Mouse (Mus musculus): ENCODE results near the gene Frmd4b. TPM values are rescaled to one million over a fixed set of nuclear protein-coding genes. Genes with fewer than 3 reads are reported as not detected.

Gene Frmd4b
- polyA plus RNA-seq, 1 experiment from 2014 or later, result 17.5 TPM

- H3K9me3 ChIP-seq (ENCODE audit: control insufficient read depth, low read length), result no peaks in the 10 kb centered on the region
- H3K27ac ChIP-seq (replicated peaks; ENCODE audit: low read depth, low read length), result peak overlapping the region; percentile 69
- H3K9ac ChIP-seq (ENCODE audit: low read depth, low read length), result peak overlapping the region; percentile 56
- peaks cover 8% of the 10 kb centered on the region; the same call in 1 of the 2 replicates for H3K4me1 ChIP-seq (ENCODE audit: control insufficient read depth, insufficient read depth, low read length)
- ATAC-seq (ENCODE audit: low read depth), result peak; percentile 88
- H3K4me2 ChIP-seq (ENCODE audit: low read depth, low read length), result peak overlapping the region; percentile 82
- 2% methylated on average over 33 of the region's 33 CpGs for WGBS
- DNase-seq (ENCODE audit: low spot score), result peak; percentile 90
- no peaks in the 10 kb centered on the region for H3K36me3 ChIP-seq (ENCODE audit: control insufficient read depth, insufficient read depth, low read length)
- no peaks in the 10 kb centered on the region for H3K27me3 ChIP-seq (replicated peaks; ENCODE audit: control insufficient read depth, insufficient read depth, low read length)
- peak overlapping the region; percentile 39 for H3K4me3 ChIP-seq (ENCODE audit: low read depth, low read length)
These were observed 305.5 kb downstream of the Frmd4b start for GRCm38 (mm10) chr6:97311599-97312544.

GRCm38 (mm10) chr6:97310901-97311331 is 306.4 kb downstream of the Frmd4b start:
- Histone ChIP-seq H3K4me1 (ENCODE audit: control insufficient read depth, insufficient read depth, low read length) (peaks cover 8% of the 10 kb centered on the region; the same call in 1 of the 2 replicates), H3K9ac (ENCODE audit: low read depth, low read length) (no peak overlapping the region), H3K27me3 (replicated peaks; ENCODE audit: control insufficient read depth, insufficient read depth, low read length) (no peaks in the 10 kb centered on the region), H3K27ac (replicated peaks; ENCODE audit: low read depth, low read length) (no peak overlapping the region), H3K9me3 (ENCODE audit: control insufficient read depth, low read length) (no peaks in the 10 kb centered on the region), H3K36me3 (ENCODE audit: control insufficient read depth, insufficient read depth, low read length) (0 out of 2 replicates have a peak, but pooled peaks cover 5% of the 10 kb centered on the region), H3K4me3 (ENCODE audit: low read depth, low read length) (peak overlapping the region; percentile 39), H3K4me2 (ENCODE audit: low read depth, low read length) (peak overlapping the region; percentile 82)
- peak; percentile 11 for DNase-seq (ENCODE audit: low spot score)
- 47% methylated on average over 7 of the region's 7 CpGs for WGBS
- no peak for ATAC-seq (ENCODE audit: low read depth)

GRCm38 (mm10) chr6:97309161-97309560 is 308.2 kb downstream of the Frmd4b start:
- Histone ChIP-seq H3K4me1 (ENCODE audit: control insufficient read depth, insufficient read depth, low read length) (peaks cover 13% of the 10 kb centered on the region; the same call in 1 of the 2 replicates), H3K27ac (replicated peaks; ENCODE audit: low read depth, low read length) (no peak overlapping the region), H3K4me2 (ENCODE audit: low read depth, low read length) (no peak overlapping the region), H3K9ac (ENCODE audit: low read depth, low read length) (no peak overlapping the region), H3K36me3 (ENCODE audit: control insufficient read depth, insufficient read depth, low read length) (0 out of 2 replicates have a peak, but pooled peaks cover 9% of the 10 kb centered on the region), H3K4me3 (ENCODE audit: low read depth, low read length) (no peak overlapping the region), H3K9me3 (ENCODE audit: control insufficient read depth, low read length) (no peaks in the 10 kb centered on the region), H3K27me3 (replicated peaks; ENCODE audit: control insufficient read depth, insufficient read depth, low read length) (no peaks in the 10 kb centered on the region)
- no peak for ATAC-seq (ENCODE audit: low read depth)
- no peak for DNase-seq (ENCODE audit: low spot score)
- 64% methylated on average over 6 of the region's 6 CpGs for WGBS

- no peak for ATAC-seq (ENCODE audit: low read depth)
- H3K9ac ChIP-seq (ENCODE audit: low read depth, low read length), result no peak overlapping the region
- 80% methylated on average over 6 of the region's 6 CpGs for WGBS
These were observed 308.8 kb downstream of the Frmd4b start for GRCm38 (mm10) chr6:97308562-97308961.

GRCm38 (mm10) chr6:97307231-97307630 is 310.1 kb downstream of the Frmd4b start:
- H3K36me3 ChIP-seq (ENCODE audit: control insufficient read depth, insufficient read depth, low read length), result 0 out of 2 replicates have a peak, but pooled peaks cover 9% of the 10 kb centered on the region
- no peak for ATAC-seq (ENCODE audit: low read depth)
- no peak overlapping the region for H3K9ac ChIP-seq (ENCODE audit: low read depth, low read length)
- H3K4me3 ChIP-seq (ENCODE audit: low read depth, low read length), result no peak overlapping the region
- H3K4me2 ChIP-seq (ENCODE audit: low read depth, low read length), result no peak overlapping the region
- DNase-seq (ENCODE audit: low spot score), result no peak
- H3K27me3 ChIP-seq (replicated peaks; ENCODE audit: control insufficient read depth, insufficient read depth, low read length), result no peaks in the 10 kb centered on the region
- no peaks in the 10 kb centered on the region for H3K9me3 ChIP-seq (ENCODE audit: control insufficient read depth, low read length)
- peaks cover 13% of the 10 kb centered on the region; the same call in 1 of the 2 replicates for H3K4me1 ChIP-seq (ENCODE audit: control insufficient read depth, insufficient read depth, low read length)
- H3K27ac ChIP-seq (replicated peaks; ENCODE audit: low read depth, low read length), result no peak overlapping the region
- WGBS, result 84% methylated on average over 8 of the region's 8 CpGs

More at GRCm38 (mm10) chr6:97308562-97308961, 308.8 kb downstream of the Frmd4b start:
- no peak overlapping the region for H3K4me2 ChIP-seq (ENCODE audit: low read depth, low read length)
- H3K9me3 ChIP-seq (ENCODE audit: control insufficient read depth, low read length), result no peaks in the 10 kb centered on the region
- H3K27ac ChIP-seq (replicated peaks; ENCODE audit: low read depth, low read length), result no peak overlapping the region
- peaks cover 13% of the 10 kb centered on the region; the same call in 1 of the 2 replicates for H3K4me1 ChIP-seq (ENCODE audit: control insufficient read depth, insufficient read depth, low read length)
- no peaks in the 10 kb centered on the region for H3K27me3 ChIP-seq (replicated peaks; ENCODE audit: control insufficient read depth, insufficient read depth, low read length)
- DNase-seq (ENCODE audit: low spot score), result no peak
- no peak overlapping the region for H3K4me3 ChIP-seq (ENCODE audit: low read depth, low read length)
- 0 out of 2 replicates have a peak, but pooled peaks cover 9% of the 10 kb centered on the region for H3K36me3 ChIP-seq (ENCODE audit: control insufficient read depth, insufficient read depth, low read length)

GRCm38 (mm10) chr6:97306351-97306750 is 311.0 kb downstream of the Frmd4b start:
- 87% methylated on average over 11 of the region's 11 CpGs for WGBS
- H3K4me3 ChIP-seq (ENCODE audit: low read depth, low read length), result no peak overlapping the region
- DNase-seq (ENCODE audit: low spot score), result no peak

GRCm38 (mm10) chr6:97305491-97305890 is 311.9 kb downstream of the Frmd4b start:
- DNase-seq (ENCODE audit: low spot score) (peak; percentile 45), ATAC-seq (ENCODE audit: low read depth) (no peak)
- Histone ChIP-seq H3K27ac (replicated peaks; ENCODE audit: low read depth, low read length) (no peak overlapping the region), H3K4me1 (ENCODE audit: control insufficient read depth, insufficient read depth, low read length) (0 out of 2 replicates have a peak, but pooled peaks cover 5% of the 10 kb centered on the region), H3K36me3 (ENCODE audit: control insufficient read depth, insufficient read depth, low read length) (0 out of 2 replicates have a peak, but pooled peaks cover 9% of the 10 kb centered on the region), H3K9me3 (ENCODE audit: control insufficient read depth, low read length) (no peaks in the 10 kb centered on the region), H3K9ac (ENCODE audit: low read depth, low read length) (no peak overlapping the region), H3K4me2 (ENCODE audit: low read depth, low read length) (no peak overlapping the region), H3K27me3 (replicated peaks; ENCODE audit: control insufficient read depth, insufficient read depth, low read length) (no peaks in the 10 kb centered on the region), H3K4me3 (ENCODE audit: low read depth, low read length) (no peak overlapping the region)
- WGBS, result 78% methylated on average over 7 of the region's 7 CpGs

More at GRCm38 (mm10) chr6:97306351-97306750, 311.0 kb downstream of the Frmd4b start:
- H3K9me3 ChIP-seq (ENCODE audit: control insufficient read depth, low read length), result no peaks in the 10 kb centered on the region
- H3K27ac ChIP-seq (replicated peaks; ENCODE audit: low read depth, low read length), result no peak overlapping the region
- H3K4me1 ChIP-seq (ENCODE audit: control insufficient read depth, insufficient read depth, low read length), result peaks cover 10% of the 10 kb centered on the region; the same call in 1 of the 2 replicates
- no peak overlapping the region for H3K9ac ChIP-seq (ENCODE audit: low read depth, low read length)
- ATAC-seq (ENCODE audit: low read depth), result no peak
- H3K36me3 ChIP-seq (ENCODE audit: control insufficient read depth, insufficient read depth, low read length), result 0 out of 2 replicates have a peak, but pooled peaks cover 9% of the 10 kb centered on the region
- no peaks in the 10 kb centered on the region for H3K27me3 ChIP-seq (replicated peaks; ENCODE audit: control insufficient read depth, insufficient read depth, low read length)
- H3K4me2 ChIP-seq (ENCODE audit: low read depth, low read length), result no peak overlapping the region

GRCm38 (mm10) chr6:97305010-97305409 is 312.3 kb downstream of the Frmd4b start:
- DNase-seq (ENCODE audit: low spot score) (no peak), ATAC-seq (ENCODE audit: low read depth) (no peak)
- Histone ChIP-seq H3K27ac (replicated peaks; ENCODE audit: low read depth, low read length) (no peak overlapping the region), H3K9me3 (ENCODE audit: control insufficient read depth, low read length) (no peaks in the 10 kb centered on the region), H3K4me3 (ENCODE audit: low read depth, low read length) (no peak overlapping the region), H3K27me3 (replicated peaks; ENCODE audit: control insufficient read depth, insufficient read depth, low read length) (no peaks in the 10 kb centered on the region), H3K9ac (ENCODE audit: low read depth, low read length) (no peak overlapping the region), H3K4me1 (ENCODE audit: control insufficient read depth, insufficient read depth, low read length) (0 out of 2 replicates have a peak, but pooled peaks cover 5% of the 10 kb centered on the region), H3K4me2 (ENCODE audit: low read depth, low read length) (peak overlapping the region; percentile 23; the same call in 1 of the 2 replicates), H3K36me3 (ENCODE audit: control insufficient read depth, insufficient read depth, low read length) (0 out of 2 replicates have a peak, but pooled peaks cover 9% of the 10 kb centered on the region)
- WGBS, result 68% methylated on average over 11 of the region's 11 CpGs

Measured in embryonic facial prominence, embryonic 14.5 days (tissue).